Mouse (Mus musculus) heart, embryonic 12.5 days (tissue): Measurements from ENCODE around the gene Hoxd9. TPM values are rescaled to one million over a fixed set of nuclear protein-coding genes. Genes with fewer than 3 reads are reported as not detected.

ENCODE experiments used
- ATAC-seq: fragments of 200-750 bp; cut with Nextera tagmentation; 2 replicates; pipeline ENCODE4 v1.8.0; 2017; ENCODE audit warnings: moderate TSS enrichment, moderate library complexity; ENCODE audit not compliant: insufficient number of reproducible peaks, low FRiP score
- H3K27ac ChIP-seq: fragments of 300-500 bp; sonication (generic); 2 replicates; pipeline ENCODE4 v1.5.1; 2016; ENCODE audit warnings: mild to moderate bottlenecking, moderate library complexity; ENCODE audit not compliant: poor library complexity, severe bottlenecking
- H3K27me3 ChIP-seq: fragments of 300-500 bp; sonication (generic); replicated peaks from 2 replicates; pipeline ENCODE4 v1.6.1; 2016; ENCODE audit warnings: mild to moderate bottlenecking, moderate library complexity
- H3K36me3 ChIP-seq: fragments of 300-500 bp; sonication (generic); 2 replicates; pipeline ENCODE4 v1.6.1; 2016; ENCODE audit warnings: mild to moderate bottlenecking, moderate library complexity
- H3K4me1 ChIP-seq: fragments of 300-500 bp; sonication (generic); replicated peaks from 2 replicates; pipeline ENCODE4 v1.6.1; 2016; ENCODE audit warnings: mild to moderate bottlenecking
- H3K4me2 ChIP-seq: fragments of 300-500 bp; sonication (generic); 2 replicates; pipeline ENCODE4 v1.6.1; 2016; ENCODE audit warnings: mild to moderate bottlenecking, moderate library complexity
- H3K4me3 ChIP-seq: fragments of 300-500 bp; sonication (generic); 2 replicates; pipeline ENCODE4 v1.5.1; 2016; ENCODE audit warnings: mild to moderate bottlenecking
- H3K9ac ChIP-seq: fragments of 300-500 bp; sonication (generic); 2 replicates; pipeline ENCODE4 v1.6.1; 2016; ENCODE audit warnings: mild to moderate bottlenecking, moderate library complexity
- H3K9me3 ChIP-seq: fragments of 300-500 bp; sonication (generic); replicated peaks from 2 replicates; pipeline ENCODE4 v1.6.1; 2016; ENCODE audit warnings: mild to moderate bottlenecking, moderate library complexity
- WGBS: fragments of 180-500 bp; shearing (Covaris S2); methylation state at CpG from one replicate; pipeline ENCODE4 v1.1.7; 2016; 5-methylcytosine and 5-hydroxymethylcytosine counted together
- polyA plus RNA-seq: library from polyadenylated mRNA; unstranded; fragments of >200 nt; fragmentation: Nextera tagmentation; extraction: Ambion mirVana; gene quantifications from 2 replicates; pipeline ENCODE4 v1.2.1, GENCODE M21; 2016

Gene Hoxd9
- polyA plus RNA-seq, 1 experiment from 2014 or later, result 0.08 TPM

GRCm38 (mm10) chr2:74732513-74733316 lies 35.2 kb downstream of the Hoxd9 start:
- Histone ChIP-seq H3K4me3 (peak overlapping the region; percentile 19), H3K27ac (no peak overlapping the region), H3K9ac (no peak overlapping the region), H3K9me3 (no peaks in the 10 kb centered on the region), H3K4me2 (peak overlapping the region; percentile 46), H3K27me3 (peaks cover 88% of the 10 kb centered on the region), H3K4me1 (peaks cover 12% of the 10 kb centered on the region), H3K36me3 (no peaks in the 10 kb centered on the region)
- no peak for ATAC-seq
- WGBS, result under 1% methylated on average over 52 of the region's 52 CpGs

GRCm38 (mm10) chr2:74733317-74733661 lies 35.8 kb downstream of the Hoxd9 start:
- no peak overlapping the region for H3K4me3 ChIP-seq

GRCm38 (mm10) chr2:74733765-74734164 lies 36.2 kb downstream of the Hoxd9 start:
- peaks cover 9% of the 10 kb centered on the region for H3K4me1 ChIP-seq
- no peak for ATAC-seq

More at GRCm38 (mm10) chr2:74733317-74733661, 35.8 kb downstream of the Hoxd9 start:
- H3K27me3 ChIP-seq, result peaks cover 88% of the 10 kb centered on the region
- H3K36me3 ChIP-seq, result no peaks in the 10 kb centered on the region
- H3K4me1 ChIP-seq, result peaks cover 9% of the 10 kb centered on the region
- no peak overlapping the region for H3K27ac ChIP-seq
- no peak overlapping the region for H3K9ac ChIP-seq
- 0 out of 2 replicates have a peak overlapping the region, but pooled peaks have one; percentile 46 for H3K4me2 ChIP-seq
- ATAC-seq, result no peak
- no peaks in the 10 kb centered on the region for H3K9me3 ChIP-seq
- WGBS, result 1% methylated on average over 16 of the region's 16 CpGs

GRCm38 (mm10) chr2:74734451-74734850 lies 36.9 kb downstream of the Hoxd9 start:
- H3K36me3 ChIP-seq, result no peaks in the 10 kb centered on the region
- no peak overlapping the region for H3K9ac ChIP-seq
- H3K9me3 ChIP-seq, result no peaks in the 10 kb centered on the region
- no peak overlapping the region for H3K4me3 ChIP-seq
- H3K27me3 ChIP-seq, result peaks cover 90% of the 10 kb centered on the region
- ATAC-seq, result no peak
- 2% methylated on average over 13 of the region's 13 CpGs for WGBS
- no peak overlapping the region for H3K4me2 ChIP-seq
- H3K27ac ChIP-seq, result no peak overlapping the region
- H3K4me1 ChIP-seq, result peaks cover 9% of the 10 kb centered on the region

More at GRCm38 (mm10) chr2:74733765-74734164, 36.2 kb downstream of the Hoxd9 start:
- Histone ChIP-seq H3K36me3 (no peaks in the 10 kb centered on the region), H3K9me3 (no peaks in the 10 kb centered on the region), H3K27me3 (peaks cover 88% of the 10 kb centered on the region), H3K4me2 (no peak overlapping the region), H3K27ac (no peak overlapping the region), H3K9ac (no peak overlapping the region), H3K4me3 (no peak overlapping the region)
- 3% methylated on average over 6 of the region's 6 CpGs for WGBS

- H3K36me3 ChIP-seq, result no peaks in the 10 kb centered on the region
- H3K4me3 ChIP-seq, result no peak overlapping the region
- peaks cover 9% of the 10 kb centered on the region for H3K4me1 ChIP-seq
- no peak overlapping the region for H3K27ac ChIP-seq
- peaks cover 92% of the 10 kb centered on the region for H3K27me3 ChIP-seq
- H3K9me3 ChIP-seq, result no peaks in the 10 kb centered on the region
- 0 out of 2 replicates have a peak overlapping the region, but pooled peaks have one; percentile 50 for H3K4me2 ChIP-seq
- no peak for ATAC-seq
- H3K9ac ChIP-seq, result no peak overlapping the region
- 1% methylated on average over 27 of the region's 27 CpGs for WGBS
Measured at GRCm38 (mm10) chr2:74734996-74735811, 37.7 kb downstream of the Hoxd9 start.

- WGBS, result under 1% methylated on average over 42 of the region's 42 CpGs
- no peak overlapping the region for H3K9ac ChIP-seq
Measured at GRCm38 (mm10) chr2:74735851-74736687, 38.5 kb downstream of the Hoxd9 start.

GRCm38 (mm10) chr2:74736688-74737577 lies 39.4 kb downstream of the Hoxd9 start:
- no peak for ATAC-seq
- no peaks in the 10 kb centered on the region for H3K36me3 ChIP-seq
- H3K27me3 ChIP-seq, result peaks cover 93% of the 10 kb centered on the region
- H3K27ac ChIP-seq, result no peak overlapping the region
- H3K4me1 ChIP-seq, result peaks cover 9% of the 10 kb centered on the region
- H3K9me3 ChIP-seq, result no peaks in the 10 kb centered on the region
- no peak overlapping the region for H3K9ac ChIP-seq
- peak overlapping the region; percentile 50; the same call in 1 of the 2 replicates for H3K4me2 ChIP-seq
- WGBS, result 3% methylated on average over 15 of the region's 15 CpGs
- H3K4me3 ChIP-seq, result peak overlapping the region; percentile 27; the same call in 1 of the 2 replicates

More at GRCm38 (mm10) chr2:74735851-74736687, 38.5 kb downstream of the Hoxd9 start:
- H3K36me3 ChIP-seq, result no peaks in the 10 kb centered on the region
- H3K27me3 ChIP-seq, result peaks cover 92% of the 10 kb centered on the region
- peaks cover 9% of the 10 kb centered on the region for H3K4me1 ChIP-seq
- ATAC-seq, result no peak
- peak overlapping the region; percentile 50 for H3K4me2 ChIP-seq
- H3K27ac ChIP-seq, result no peak overlapping the region
- H3K9me3 ChIP-seq, result no peaks in the 10 kb centered on the region
- peak overlapping the region; percentile 27 for H3K4me3 ChIP-seq

- no peak overlapping the region for H3K4me3 ChIP-seq
- H3K4me2 ChIP-seq, result no peak overlapping the region
- peaks cover 9% of the 10 kb centered on the region for H3K4me1 ChIP-seq
Measured at GRCm38 (mm10) chr2:74737578-74738070, 40.1 kb downstream of the Hoxd9 start.

GRCm38 (mm10) chr2:74738623-74739475 lies 41.3 kb downstream of the Hoxd9 start:
- no peak overlapping the region for H3K27ac ChIP-seq
- H3K4me1 ChIP-seq, result peaks cover 4% of the 10 kb centered on the region; the same call in 1 of the 2 replicates
- H3K36me3 ChIP-seq, result no peaks in the 10 kb centered on the region
- H3K9ac ChIP-seq, result no peak overlapping the region
- H3K9me3 ChIP-seq, result no peaks in the 10 kb centered on the region
- no peak overlapping the region for H3K4me2 ChIP-seq
- WGBS, result under 1% methylated on average over 20 of the region's 20 CpGs
- H3K27me3 ChIP-seq, result peaks cover 94% of the 10 kb centered on the region
- no peak overlapping the region for H3K4me3 ChIP-seq
- no peak for ATAC-seq

More at GRCm38 (mm10) chr2:74737578-74738070, 40.1 kb downstream of the Hoxd9 start:
- Histone ChIP-seq H3K9ac (no peak overlapping the region), H3K27me3 (peaks cover 91% of the 10 kb centered on the region), H3K9me3 (no peaks in the 10 kb centered on the region), H3K27ac (no peak overlapping the region), H3K36me3 (no peaks in the 10 kb centered on the region)
- 4% methylated on average over 7 of the region's 7 CpGs for WGBS
- ATAC-seq, result no peak
